Mouse (Mus musculus): Measurements from ENCODE around the gene Asf1b.
A peak's percentile ranks its signal among the peaks of the same experiment; 100 is the strongest.

Asf1b gene

GRCm38 (mm10) chr8:83955106-83955957, at the start of gene Asf1b, which contains the start of gene Gm10644:
Gene Asf1b, plus strand, starts transcription at chr8:83955507.
Gene Gm10644, minus strand, starts transcription at chr8:83955205.
- peak; percentile 97 to 99 for DNase-seq

- DNase-seq: no peak
Measured at GRCm38 (mm10) chr8:83908583-83908982, 46.7 kb upstream of the Asf1b start.

GRCm38 (mm10) chr8:83909311-83909710, 46.0 kb upstream of the Asf1b start:
- DNase-seq: no peak

GRCm38 (mm10) chr8:83911809-83912731, 43.2 kb upstream of the Asf1b start:
- DNase-seq: no peak

- DNase-seq: no peak
Measured at GRCm38 (mm10) chr8:83914232-83914631, 41.1 kb upstream of the Asf1b start.

- peak; percentile 52 to 62 for DNase-seq
Measured at GRCm38 (mm10) chr8:83914860-83915259, 40.4 kb upstream of the Asf1b start.

GRCm38 (mm10) chr8:83916015-83916414, 39.3 kb upstream of the Asf1b start:
- DNase-seq: peak; percentile 65 to 77

GRCm38 (mm10) chr8:83917566-83917965, 37.7 kb upstream of the Asf1b start:
- DNase-seq: peak in 1 of 2 experiments; percentile 51

GRCm38 (mm10) chr8:83921558-83921957, 33.7 kb upstream of the Asf1b start:
- DNase-seq: peak; percentile 83 to 92

- DNase-seq: no peak
Measured at GRCm38 (mm10) chr8:83922727-83923126, 32.6 kb upstream of the Asf1b start.

- DNase-seq: no peak
Measured at GRCm38 (mm10) chr8:83924585-83924984, 30.7 kb upstream of the Asf1b start.

- DNase-seq: peak in 1 of 2 experiments; percentile 6
Measured at GRCm38 (mm10) chr8:83926266-83926665, 29.0 kb upstream of the Asf1b start.

GRCm38 (mm10) chr8:83934222-83934621, 21.1 kb upstream of the Asf1b start:
- DNase-seq: peak; percentile 5 to 20

GRCm38 (mm10) chr8:83934994-83935393, 20.3 kb upstream of the Asf1b start:
- DNase-seq: peak in 1 of 2 experiments; percentile 4

GRCm38 (mm10) chr8:83935435-83935834, 19.9 kb upstream of the Asf1b start:
- DNase-seq: peak; percentile 4

- peak; percentile 3 to 9 for DNase-seq
Measured at GRCm38 (mm10) chr8:83937645-83938044, 17.7 kb upstream of the Asf1b start.

- peak; percentile 12 to 14 for DNase-seq
Measured at GRCm38 (mm10) chr8:83938330-83938729, 17.0 kb upstream of the Asf1b start.

GRCm38 (mm10) chr8:83941066-83941677, 14.1 kb upstream of the Asf1b start:
- peak in 1 of 2 experiments; percentile 23 for DNase-seq

- DNase-seq: no peak
Measured at GRCm38 (mm10) chr8:83942446-83942845, 12.9 kb upstream of the Asf1b start.

- DNase-seq: no peak
Measured at GRCm38 (mm10) chr8:83945540-83945939, 9.8 kb upstream of the Asf1b start.

- DNase-seq: no peak
Measured at GRCm38 (mm10) chr8:83954749-83955105, 580 bp upstream of the Asf1b start.

GRCm38 (mm10) chr8:83955958-83956218, 581 bp downstream of the Asf1b start:
- no peak for DNase-seq

- no peak for DNase-seq
Measured at GRCm38 (mm10) chr8:83956789-83957188, 1.5 kb downstream of the Asf1b start.
